Mouse (Mus musculus) thymus, postnatal 4 days (tissue): Measurements from ENCODE around the gene Pomt1.

Experiments used
- DNase-seq: peaks from one replicate; pipeline ENCODE4 v3.0.0; 2021

The Pomt1 gene

DNA sequence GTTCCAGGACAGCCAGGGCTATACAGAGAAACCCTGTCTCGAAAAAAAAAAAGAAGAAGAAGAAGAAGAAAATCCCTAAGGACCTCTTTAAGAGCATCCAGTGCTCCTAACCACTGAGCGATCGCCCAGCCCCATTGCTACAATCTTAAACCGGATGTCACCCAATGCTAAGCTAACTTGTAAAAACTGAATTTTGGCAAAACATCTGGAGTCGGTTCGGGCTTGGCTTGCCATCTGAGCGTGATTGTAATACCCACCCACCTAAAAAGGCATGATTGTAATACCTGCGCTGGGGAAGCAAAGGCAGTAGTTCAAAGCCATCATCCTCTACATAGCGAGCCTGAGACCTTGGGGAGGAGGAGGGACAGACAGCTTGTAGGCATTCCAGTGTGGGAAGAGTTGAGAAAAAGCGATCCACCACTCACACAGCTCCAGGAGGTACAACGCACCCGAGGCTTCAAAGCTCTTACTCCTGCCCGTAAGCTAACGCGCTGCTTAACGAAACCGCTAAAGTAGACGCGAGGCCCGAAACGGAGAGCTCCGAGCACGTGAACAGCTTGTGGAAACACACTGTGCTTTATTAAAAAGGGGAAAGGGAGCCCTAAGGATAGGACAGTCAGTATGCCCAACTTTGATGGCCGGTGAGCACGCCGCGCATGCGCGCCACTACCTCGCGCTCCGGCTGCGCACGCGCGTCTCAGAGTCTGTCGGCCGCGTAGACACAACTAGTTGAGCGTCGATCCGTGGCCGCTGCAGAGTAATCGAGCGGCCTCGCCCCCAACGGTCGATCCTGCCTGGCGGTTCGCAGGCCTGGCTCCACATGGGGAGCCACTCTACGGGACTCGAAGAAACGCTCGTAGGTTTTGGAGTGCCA is at the start of gene Pomt1:
Pomt1 (plus strand) TSS at position 705 of the 874 bp plus-strand sequence.
- peak; percentile 92 for DNase-seq

DNA sequence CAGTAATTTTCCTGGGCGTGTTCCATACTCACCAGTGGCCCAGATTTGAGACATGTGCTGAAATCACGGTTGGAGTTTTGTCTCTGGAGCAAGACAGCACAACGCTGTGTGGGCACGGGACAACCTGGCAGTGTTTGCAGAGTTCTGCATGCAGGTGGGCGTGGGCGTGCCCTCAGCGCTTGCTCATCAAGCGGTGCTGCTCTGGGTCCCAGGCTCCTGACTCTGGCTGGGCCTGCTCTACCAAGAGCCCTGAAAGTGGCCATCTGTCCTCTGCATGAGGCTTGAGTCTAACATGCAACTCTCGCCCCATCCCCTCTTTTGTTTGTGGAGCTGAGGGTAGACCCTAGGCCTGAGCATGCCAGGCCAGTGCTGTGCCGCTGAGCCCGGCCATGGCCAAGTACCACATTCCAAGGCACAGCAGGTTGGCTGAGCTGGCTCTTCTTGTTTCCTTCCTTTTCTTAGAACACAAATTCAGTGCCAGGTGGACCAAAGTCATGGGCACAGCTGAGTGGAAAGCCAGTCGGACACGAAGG is 49.3 kb upstream of the Pomt1 start:
- no peak for DNase-seq

DNA sequence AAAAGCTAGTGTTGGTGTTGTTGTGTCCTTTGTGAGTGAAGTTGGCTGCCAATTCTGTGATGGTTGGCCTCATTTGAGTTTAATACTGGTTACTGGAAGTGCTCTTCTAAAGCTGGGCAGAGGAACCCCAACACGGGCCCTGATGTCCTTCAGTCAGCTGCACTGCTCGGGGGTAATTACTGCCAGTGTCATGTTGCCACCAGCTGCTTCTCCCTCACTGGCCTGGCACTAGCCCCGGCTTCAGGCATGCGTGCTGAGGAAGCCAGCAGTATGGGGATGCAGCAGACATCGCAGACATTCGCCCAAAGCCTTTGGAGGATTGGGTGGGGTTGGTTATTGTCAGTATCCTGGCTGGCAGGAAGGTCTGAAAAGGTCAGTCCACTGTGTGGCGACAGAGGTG is 48.7 kb upstream of the Pomt1 start:
- DNase-seq = no peak

DNA sequence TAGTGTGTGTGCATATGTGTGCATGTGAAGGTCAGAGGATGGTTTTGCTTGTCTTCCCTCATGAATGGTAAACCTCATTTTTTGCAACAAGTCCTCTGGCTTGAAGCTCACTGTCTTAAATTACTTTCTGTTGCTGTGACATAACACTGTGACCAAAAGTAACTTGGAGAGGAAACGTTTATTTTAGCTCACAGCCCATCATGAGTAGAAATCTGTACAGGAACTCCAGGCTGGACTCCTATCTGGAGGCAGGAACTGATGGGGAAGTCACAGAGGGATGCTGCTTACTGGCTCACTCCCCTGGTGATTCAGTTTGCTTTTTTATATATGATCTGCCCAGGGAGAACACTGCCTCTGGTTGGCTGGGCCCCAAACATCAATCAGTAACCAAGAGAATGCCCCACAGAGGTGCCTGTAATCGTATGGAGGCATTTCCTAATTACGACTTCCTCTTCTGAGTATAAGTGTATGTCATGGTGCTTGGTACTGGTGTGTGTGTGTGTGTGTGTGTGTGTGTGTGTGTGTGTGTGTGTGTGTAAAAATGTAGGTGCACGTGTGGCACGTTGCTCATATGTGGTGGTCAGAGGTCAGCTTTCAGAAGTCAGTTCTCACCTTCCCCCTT is 47.2 kb upstream of the Pomt1 start:
- no peak for DNase-seq

DNA sequence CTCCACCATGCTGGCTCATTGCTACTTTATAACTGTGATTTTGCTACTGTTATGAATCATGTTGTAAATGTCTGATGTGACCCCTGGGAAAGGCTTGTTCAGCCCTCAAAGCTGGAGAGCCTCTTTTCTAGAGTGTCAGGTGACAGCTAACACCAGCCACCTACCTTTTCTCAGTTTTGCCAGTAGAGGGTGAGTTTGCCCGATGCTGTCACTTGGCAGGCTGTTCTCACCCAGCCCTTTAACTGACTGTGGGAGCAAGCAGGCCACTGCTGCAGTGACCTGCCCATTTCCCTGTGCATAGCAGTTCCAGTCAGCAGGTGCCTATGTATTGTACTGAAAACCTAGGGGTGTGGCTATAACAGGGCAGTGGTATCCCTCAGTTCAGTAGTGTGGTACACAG is 45.8 kb upstream of the Pomt1 start:
- DNase-seq = no peak

DNA sequence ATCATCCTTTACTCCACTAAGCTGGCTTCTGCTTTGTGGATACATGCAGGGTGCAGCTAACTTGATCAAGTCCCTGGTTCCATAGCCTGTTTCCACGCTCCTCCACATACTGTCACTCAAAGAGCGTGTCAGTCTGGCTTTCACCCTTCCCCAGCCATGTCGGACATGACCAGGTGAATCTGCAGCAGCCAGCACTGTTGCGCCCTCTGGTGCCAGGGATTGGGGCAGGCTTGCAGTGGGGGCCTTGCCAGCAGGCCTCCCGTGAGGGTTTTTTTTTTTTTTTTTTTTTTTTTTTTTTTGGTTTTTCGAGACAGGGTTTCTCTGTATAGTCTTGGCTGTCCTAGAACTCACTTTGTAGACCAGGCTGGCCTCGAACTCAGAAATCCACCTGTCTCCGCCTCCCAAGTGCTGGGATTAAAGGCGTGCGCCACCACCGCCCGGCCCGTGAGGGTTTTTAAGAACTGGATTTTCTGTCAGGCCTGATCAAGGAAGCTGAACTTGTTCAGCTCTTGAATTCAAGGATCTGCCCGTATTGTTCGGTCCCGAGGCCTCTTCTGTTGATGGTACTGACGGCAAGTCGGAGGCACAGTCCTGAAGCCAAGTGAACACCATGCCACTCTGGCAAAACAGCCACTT is 44.4 kb upstream of the Pomt1 start:
- DNase-seq = peak; percentile 92

DNA sequence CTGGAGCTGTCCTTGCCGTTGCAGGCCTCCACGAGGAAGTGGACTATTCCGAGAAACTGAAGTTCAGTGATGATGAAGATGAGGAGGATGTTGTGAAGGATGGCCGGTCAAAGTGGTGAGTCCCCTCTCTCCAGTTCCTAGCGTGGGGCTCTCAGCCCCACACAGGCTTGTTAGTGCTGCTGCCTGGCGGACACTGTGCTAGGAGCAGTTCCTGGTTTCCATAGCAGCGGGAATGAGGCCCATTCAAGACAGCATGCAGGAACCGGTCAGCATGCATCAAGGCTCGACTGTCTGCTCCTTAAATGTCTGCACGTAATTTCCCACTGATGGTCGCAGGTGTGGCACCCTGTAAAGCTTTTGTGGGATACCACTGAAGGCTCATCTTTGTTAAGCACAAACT is 37.4 kb upstream of the Pomt1 start:
- no peak for DNase-seq

DNA sequence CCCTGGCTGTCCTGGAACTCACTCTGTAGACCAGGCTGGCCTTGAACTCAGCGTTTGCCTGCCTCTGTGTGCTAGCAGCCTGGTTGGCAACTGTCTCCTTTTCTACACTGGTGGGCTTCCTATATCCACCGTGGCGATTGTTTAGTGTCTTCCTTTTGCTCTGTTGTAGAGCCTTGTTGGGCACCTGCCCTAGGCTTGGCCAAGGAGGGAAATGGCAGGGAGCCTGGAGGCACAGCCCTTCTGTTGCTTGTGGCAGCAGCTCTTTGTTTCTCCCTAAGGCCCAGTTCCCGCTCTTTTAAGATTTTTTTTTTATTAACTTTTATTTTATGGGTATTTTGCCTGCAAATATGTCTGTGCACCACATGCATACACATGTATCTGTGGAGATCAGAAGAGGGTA is 36.4 kb upstream of the Pomt1 start:
- DNase-seq = no peak

DNA sequence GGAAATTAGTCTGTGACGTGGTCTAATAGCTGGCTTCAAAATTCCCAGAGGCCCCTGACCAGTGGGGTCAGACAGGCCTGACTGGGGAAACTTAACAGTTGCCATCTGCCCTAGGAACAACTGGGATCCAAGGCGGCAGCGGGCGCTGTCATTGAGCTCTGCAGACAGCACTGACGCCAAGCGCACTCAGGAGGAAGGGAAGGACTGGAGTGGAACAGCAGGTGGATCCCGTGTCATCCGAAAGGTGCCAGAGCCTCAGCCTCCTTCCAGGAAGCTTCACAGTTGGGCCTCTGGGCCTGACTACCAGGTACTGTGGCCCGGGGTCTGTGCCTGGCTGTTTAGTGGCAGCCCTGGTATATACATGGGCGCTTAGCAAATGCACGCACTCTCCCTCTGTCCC is 35.7 kb upstream of the Pomt1 start:
- DNase-seq = no peak

DNA sequence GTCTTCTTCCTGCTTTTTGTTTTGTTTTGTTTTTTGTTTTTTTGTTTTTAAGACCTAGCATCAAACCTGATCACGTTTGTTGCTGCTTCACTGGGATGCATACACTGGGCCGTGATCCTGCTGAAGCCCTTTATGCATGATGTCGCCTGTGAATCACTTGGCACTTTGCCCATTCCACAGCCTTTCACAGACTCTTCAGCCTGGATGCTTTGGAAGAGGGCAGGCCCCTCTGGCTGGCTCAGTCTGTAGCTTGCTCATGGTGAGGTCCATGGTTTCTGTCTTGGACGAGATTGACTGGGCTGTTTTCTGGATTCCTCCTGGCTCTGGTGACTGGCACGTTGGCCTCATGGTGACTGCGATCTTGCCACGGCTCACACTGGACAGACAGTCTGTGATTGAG is 34.9 kb upstream of the Pomt1 start:
- no peak for DNase-seq

DNA sequence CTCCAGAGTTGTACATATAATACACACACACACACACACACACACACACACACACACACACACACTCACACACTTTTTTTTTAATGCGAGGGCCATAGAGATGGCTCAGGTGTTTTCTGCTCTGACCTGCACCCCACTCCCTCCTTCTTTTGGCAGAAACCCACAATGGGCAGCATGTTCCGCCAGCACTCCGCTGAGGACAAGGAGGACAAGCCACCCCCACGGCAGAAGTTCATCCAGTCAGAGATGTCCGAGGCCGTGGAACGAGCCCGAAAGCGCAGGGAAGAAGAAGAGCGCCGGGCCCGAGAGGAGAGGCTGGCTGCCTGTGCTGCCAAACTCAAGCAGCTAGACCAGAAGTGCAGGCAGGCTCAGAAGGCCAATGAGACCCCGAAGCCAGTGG is 32.5 kb upstream of the Pomt1 start:
- no peak for DNase-seq

DNA sequence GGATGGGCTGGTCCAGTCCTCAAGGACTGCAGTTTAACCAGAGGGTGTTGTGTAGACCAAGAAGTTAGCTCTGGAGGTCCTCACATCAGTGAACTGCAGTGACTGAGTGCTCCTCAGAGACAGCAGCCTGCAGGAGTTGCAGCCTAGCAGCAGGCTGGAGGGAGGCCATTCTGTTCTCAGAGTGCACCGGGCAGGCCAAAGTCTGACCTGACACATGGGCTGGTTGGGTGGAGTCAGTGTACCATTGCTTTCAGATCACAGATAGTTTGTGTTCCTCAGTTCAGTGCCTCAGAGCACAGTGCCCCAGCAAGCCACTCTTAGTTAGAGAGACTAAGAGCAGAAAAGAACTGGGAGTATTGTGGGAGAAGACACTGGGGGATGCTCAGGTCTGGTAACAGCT is 28.7 kb upstream of the Pomt1 start:
- DNase-seq = no peak

DNA sequence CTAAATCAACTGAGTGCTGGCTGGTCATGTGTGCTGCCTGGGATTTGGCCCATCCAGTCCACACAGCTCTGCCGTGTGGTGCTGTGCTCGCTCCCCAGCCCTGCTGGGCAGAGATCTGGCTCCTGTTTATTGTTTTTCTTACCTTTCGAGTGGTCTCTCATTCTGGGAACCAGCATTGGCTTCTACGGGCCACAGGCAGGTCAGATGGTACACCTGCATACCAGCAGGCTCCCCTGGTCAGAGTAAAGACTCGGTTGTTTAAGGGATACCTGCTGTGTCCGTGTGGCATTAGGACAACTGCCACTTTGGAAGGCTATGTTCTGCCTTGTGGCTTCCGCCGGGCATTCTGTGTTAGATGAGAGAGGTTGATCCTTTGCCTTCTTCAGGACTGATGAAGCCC is 24.7 kb upstream of the Pomt1 start:
- no peak for DNase-seq

DNA sequence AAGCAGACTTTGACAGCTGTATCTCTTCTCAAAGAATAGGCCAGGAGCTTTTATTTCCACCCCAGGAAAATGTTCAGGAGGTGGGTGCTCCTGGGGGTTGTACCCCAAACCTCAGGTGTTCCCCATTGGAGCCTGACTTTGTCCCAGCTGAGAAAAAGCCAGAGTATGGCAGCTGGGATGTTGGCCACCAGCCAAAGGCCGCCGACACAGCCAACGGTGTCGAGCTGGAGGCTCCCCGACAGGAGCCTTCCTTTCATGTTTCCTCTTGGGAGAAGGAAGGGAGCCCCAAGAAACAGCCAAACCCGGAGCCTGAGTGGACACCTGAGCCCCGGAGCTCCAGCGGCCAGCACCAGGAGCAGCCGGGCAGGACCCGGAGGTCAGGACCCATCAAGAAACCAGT is 23.4 kb upstream of the Pomt1 start:
- no peak for DNase-seq

DNA sequence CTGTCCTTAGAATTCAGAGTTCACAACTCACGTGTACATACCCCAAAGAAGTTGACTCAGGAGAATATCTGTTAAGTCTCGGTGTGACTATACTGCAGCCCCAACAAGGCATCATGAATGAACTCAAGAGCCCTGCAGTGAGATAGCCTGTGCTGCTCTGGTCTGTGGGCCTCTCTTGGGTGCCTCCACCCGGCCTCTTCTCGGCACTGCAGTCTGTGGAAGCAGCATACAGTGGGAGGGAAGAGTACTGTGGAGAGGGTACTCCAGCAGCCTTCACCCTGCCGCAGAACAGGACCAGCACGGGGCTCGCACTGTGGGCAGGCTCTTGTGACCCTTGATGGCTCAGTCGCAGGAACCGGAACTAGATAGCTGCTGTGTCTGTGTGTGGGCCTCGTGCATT is 20.8 kb upstream of the Pomt1 start:
- no peak for DNase-seq

DNA sequence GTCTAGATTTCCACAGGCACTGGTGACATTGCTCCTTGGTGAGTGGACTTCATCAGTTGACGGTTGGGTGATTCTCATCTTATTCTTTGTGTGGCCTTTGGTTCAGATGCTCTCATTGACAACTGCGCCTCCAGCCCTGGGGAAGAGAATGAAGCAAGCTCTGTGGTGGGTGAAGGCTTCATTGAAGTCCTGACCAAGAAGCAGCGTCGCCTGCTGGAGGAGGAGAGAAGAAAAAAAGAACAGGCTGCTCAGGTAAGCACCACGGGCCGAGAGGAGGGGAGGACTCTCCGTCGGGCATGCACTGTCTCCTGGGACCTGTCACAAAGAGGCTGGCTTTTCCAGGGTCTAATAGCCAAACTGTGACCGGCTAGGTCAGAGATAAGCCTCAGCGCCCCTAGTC is 19.9 kb upstream of the Pomt1 start:
- no peak for DNase-seq

DNA sequence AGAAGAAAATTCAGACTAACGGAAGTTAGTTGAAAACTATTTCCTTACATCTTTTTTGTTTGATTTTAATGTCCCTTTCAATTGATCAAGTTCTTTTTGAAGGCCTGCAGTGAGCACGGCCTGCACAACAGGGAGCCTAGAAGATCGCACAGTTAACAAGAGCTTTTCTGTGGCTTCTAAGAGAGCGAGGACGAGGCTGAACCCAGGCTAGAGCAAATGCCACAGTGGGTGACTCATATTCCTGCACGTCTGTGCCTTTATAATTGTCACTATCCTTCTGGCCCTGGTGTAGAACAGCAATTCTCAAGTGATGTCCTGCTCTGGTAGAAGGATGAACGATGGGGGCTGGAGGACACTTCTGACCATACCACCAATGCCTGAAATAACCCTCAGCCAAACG is 18.7 kb upstream of the Pomt1 start:
- no peak for DNase-seq

DNA sequence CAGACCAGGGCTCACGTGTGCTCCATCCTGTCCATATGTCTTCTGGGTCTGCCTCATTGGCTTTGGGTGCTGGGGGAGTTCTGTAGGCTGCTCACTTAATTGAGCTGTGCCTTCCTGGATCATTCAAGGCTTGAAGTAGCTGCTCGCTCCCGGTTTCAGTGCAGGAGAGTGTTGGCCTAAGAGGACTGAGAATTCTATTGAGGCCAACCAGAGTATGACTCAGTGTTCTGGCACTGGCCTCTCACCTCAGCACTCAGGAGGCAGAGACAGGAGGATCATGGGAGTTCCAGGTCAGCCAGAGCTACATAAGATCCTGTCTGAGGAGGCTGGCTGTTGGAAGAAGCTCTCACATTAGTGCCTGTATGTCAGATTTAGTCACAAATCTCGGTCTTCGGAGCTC is 18.3 kb upstream of the Pomt1 start:
- DNase-seq = no peak

DNA sequence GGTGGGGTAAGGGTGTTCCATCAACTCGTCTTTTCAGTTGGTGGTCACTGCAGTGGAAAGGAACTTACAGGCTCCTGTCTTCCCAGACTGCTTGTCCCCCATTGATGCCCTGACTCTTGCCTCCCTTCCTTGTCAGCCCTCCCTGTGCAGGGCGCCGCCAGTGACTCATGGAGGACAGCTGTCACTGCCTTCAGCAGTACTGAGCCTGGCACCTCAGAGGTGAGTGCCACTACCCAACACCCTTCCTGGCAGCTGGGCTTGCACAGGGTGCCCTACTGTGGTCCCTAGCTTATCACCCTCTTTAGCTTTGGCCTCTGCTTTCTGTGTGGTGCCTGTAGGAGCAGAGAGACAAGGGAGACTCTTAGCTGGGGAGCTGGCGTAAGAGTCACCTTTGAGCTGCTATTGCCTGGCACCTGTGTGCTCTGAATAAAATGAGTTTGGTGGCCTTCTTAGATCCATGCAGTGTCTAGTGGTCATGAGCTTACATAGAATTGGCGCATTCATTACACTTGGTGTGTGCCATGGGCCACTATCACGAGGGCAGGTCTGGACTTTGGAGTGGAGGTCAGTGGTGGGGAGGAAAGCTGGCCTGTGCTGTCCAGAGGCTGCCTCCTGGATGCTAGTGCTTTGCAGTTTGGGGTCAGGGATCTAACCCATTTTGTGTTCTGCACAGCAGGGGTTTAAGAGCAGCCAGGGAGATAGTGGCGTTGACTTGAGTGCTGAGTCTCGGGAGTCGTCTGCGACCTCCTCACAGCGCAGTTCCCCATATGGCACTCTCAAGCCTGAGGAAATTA is 17.7 kb upstream of the Pomt1 start:
- no peak for DNase-seq

DNA sequence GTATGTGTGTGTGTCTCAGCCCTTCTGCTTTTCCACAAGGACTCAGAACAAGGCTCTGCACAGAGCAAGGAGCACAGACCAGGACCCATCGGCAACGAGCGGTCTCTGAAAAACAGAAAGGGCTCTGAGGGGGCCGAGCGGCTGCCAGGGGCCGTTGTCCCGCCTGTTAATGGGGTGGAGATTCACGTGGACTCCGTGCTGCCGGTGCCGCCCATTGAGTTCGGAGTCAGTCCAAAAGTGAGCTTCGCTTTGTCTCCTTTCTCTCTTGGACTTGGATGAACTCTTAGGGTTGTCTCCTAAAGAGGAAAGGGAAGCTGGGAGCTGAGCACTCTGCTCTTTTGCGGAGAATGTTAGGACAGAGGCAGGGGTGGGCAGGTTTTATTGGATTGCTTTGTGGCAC is 16.9 kb upstream of the Pomt1 start:
- no peak for DNase-seq

DNA sequence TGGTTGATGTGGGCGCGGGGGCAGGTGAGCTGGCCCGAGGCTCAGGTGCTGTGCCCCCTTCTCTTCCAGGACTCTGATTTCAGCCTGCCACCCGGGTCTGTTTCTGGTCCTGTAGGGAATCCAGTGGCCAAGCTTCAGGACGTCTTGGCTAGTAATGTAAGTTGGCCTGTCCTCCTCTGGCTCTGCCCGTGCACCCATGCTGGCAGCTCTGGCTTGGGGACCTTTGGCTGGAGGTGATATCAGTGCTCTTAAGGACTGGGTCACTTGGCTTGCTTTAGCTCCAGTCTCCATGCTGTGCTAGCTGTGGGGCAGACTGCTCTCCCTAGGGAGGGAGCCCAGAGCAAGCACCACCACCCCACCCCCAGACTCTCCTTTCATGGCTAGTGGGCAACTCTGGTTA is 16.4 kb upstream of the Pomt1 start:
- DNase-seq = no peak

DNA sequence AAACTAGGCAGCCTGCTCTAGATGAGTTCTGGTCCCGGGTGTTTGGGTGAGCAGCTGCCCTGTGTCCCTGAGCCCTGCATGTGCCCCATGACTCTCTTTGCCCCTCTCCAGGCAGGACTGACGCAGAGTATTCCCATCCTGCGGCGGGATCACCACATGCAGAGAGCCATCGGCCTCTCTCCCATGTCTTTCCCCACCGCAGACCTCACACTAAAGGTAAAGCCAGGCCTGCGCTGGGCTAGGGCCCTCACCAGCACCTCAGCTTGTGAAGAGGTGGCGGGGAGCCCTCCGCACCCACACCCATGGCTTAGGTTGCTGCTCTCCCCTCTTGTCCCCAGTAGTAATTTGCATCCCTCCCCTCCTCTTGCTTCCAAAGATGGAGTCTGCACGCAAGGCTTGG is 15.4 kb upstream of the Pomt1 start:
- DNase-seq = no peak

DNA sequence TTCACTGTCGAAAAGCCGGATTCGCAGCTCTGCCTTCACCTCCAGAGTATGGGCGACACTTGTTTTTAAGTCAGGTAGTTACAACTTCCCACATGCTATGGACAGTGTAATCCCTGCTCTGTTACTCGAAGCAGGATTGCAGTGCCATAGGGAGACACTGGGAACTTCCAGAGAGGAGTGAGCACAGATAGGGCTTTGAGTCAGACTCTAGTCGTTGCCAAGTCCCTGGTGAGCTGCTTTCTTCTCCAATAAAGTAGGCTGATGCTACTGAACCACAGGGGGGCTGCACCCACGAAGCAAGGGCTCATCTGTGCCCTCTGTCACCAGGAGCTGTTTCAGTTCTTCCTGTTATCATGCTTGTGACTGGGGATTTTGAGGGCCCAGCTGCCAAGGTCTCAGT is 14.8 kb upstream of the Pomt1 start:
- no peak for DNase-seq
